Mouse (Mus musculus): Measurements from ENCODE around the gene Golm1.

Gene Golm1

GRCm38 (mm10) chr13:59676316-59677229, 962 bp upstream of the Golm1 start:
- no peak for DNase-seq (ENCODE audit: low spot score in 2 of 2)

- DNase-seq (ENCODE audit: low spot score in 2 of 2) = peak in 1 of 2 experiments; percentile 72
These were observed 855 bp downstream of the Golm1 start for GRCm38 (mm10) chr13:59674761-59675150.

- DNase-seq (ENCODE audit: low spot score in 2 of 2) = no peak
These were observed 1.4 kb downstream of the Golm1 start for GRCm38 (mm10) chr13:59674215-59674614.

- no peak for DNase-seq (ENCODE audit: low spot score in 2 of 2)
These were observed 2.0 kb downstream of the Golm1 start for GRCm38 (mm10) chr13:59673597-59673996.

- DNase-seq (ENCODE audit: low spot score in 2 of 2) = no peak
These were observed 3.4 kb downstream of the Golm1 start for GRCm38 (mm10) chr13:59672248-59672647.

- no peak for DNase-seq (ENCODE audit: low spot score in 2 of 2)
These were observed 4.1 kb downstream of the Golm1 start for GRCm38 (mm10) chr13:59671521-59671920.

GRCm38 (mm10) chr13:59669946-59670345, 5.7 kb downstream of the Golm1 start:
- DNase-seq (ENCODE audit: low spot score in 2 of 2) = no peak

- DNase-seq (ENCODE audit: low spot score in 2 of 2) = peak; percentile 72 to 83
These were observed 7.0 kb downstream of the Golm1 start for GRCm38 (mm10) chr13:59668501-59669093.

GRCm38 (mm10) chr13:59667763-59668162, 7.8 kb downstream of the Golm1 start:
- no peak for DNase-seq (ENCODE audit: low spot score in 2 of 2)

- no peak for DNase-seq (ENCODE audit: low spot score in 2 of 2)
These were observed 11.5 kb downstream of the Golm1 start for GRCm38 (mm10) chr13:59663939-59664712.

GRCm38 (mm10) chr13:59661966-59662365, 13.6 kb downstream of the Golm1 start:
- DNase-seq (ENCODE audit: low spot score in 2 of 2) = no peak

- no peak for DNase-seq (ENCODE audit: low spot score in 2 of 2)
These were observed 14.2 kb downstream of the Golm1 start for GRCm38 (mm10) chr13:59661387-59661786.

- no peak for DNase-seq (ENCODE audit: low spot score in 2 of 2)
These were observed 15.2 kb downstream of the Golm1 start for GRCm38 (mm10) chr13:59660371-59660770.

GRCm38 (mm10) chr13:59657781-59658180, 17.8 kb downstream of the Golm1 start:
- DNase-seq (ENCODE audit: low spot score in 2 of 2) = no peak

- no peak for DNase-seq (ENCODE audit: low spot score in 2 of 2)
These were observed 18.6 kb downstream of the Golm1 start for GRCm38 (mm10) chr13:59656975-59657388.

GRCm38 (mm10) chr13:59656316-59656832, 19.2 kb downstream of the Golm1 start:
- no peak for DNase-seq (ENCODE audit: low spot score in 2 of 2)

GRCm38 (mm10) chr13:59655718-59656315, 19.8 kb downstream of the Golm1 start:
- no peak for DNase-seq (ENCODE audit: low spot score in 2 of 2)

GRCm38 (mm10) chr13:59654465-59654864, 21.1 kb downstream of the Golm1 start:
- no peak for DNase-seq (ENCODE audit: low spot score in 2 of 2)

GRCm38 (mm10) chr13:59653136-59653535, 22.5 kb downstream of the Golm1 start:
- DNase-seq (ENCODE audit: low spot score in 2 of 2) = no peak

GRCm38 (mm10) chr13:59652651-59653050, 23.0 kb downstream of the Golm1 start:
- no peak for DNase-seq (ENCODE audit: low spot score in 2 of 2)

GRCm38 (mm10) chr13:59649781-59650180, 25.8 kb downstream of the Golm1 start:
- no peak for DNase-seq (ENCODE audit: low spot score in 2 of 2)

- DNase-seq (ENCODE audit: low spot score in 2 of 2) = no peak
These were observed 27.0 kb downstream of the Golm1 start for GRCm38 (mm10) chr13:59648598-59648997.

All from spleen, postnatal 4 days (tissue).